Mouse (Mus musculus): Measurements from ENCODE around the gene Gm20662.

GRCm38 (mm10) chr9:107986376-107986775, 9.8 kb upstream of the Gm20662 start:
- TF ChIP-seq CTCF (IDR thresholded peaks at IDR 0.05; ENCODE audit: extremely low read depth, insufficient read depth, insufficient read length, insufficient replicate concordance), result peak; percentile 92
- no peak for TF ChIP-seq POLR2A (IDR thresholded peaks at IDR 0.05; ENCODE audit: low read depth, low read length)
